Mouse (Mus musculus) neural tube, embryonic 12.5 days (tissue): ENCODE measurements around the gene Hhat. TPM values are rescaled to one million over a fixed set of nuclear protein-coding genes. Genes with fewer than 3 reads are reported as not detected.

Experiments used
- ATAC-seq: fragments of 200-750 bp; cut with Nextera tagmentation; 2 replicates; pipeline ENCODE4 v1.8.0; 2017; ENCODE audit warnings: low read depth, mild to moderate bottlenecking, moderate TSS enrichment, moderate library complexity; ENCODE audit not compliant: low FRiP score
- H3K27ac ChIP-seq: fragments of 300-500 bp; sonication (generic); 2 replicates; pipeline ENCODE4 v1.5.1; 2016
- H3K27me3 ChIP-seq: fragments of 300-500 bp; sonication (generic); replicated peaks from 2 replicates; pipeline ENCODE4 v1.6.1; 2016; ENCODE audit warnings: mild to moderate bottlenecking
- H3K36me3 ChIP-seq: fragments of 300-500 bp; sonication (generic); 2 replicates; pipeline ENCODE4 v1.6.1; 2016; ENCODE audit warnings: mild to moderate bottlenecking
- H3K4me1 ChIP-seq: fragments of 300-500 bp; sonication (generic); 2 replicates; pipeline ENCODE4 v1.6.1; 2016
- H3K4me2 ChIP-seq: fragments of 300-500 bp; sonication (generic); replicated peaks from 2 replicates; pipeline ENCODE4 v1.6.1; 2016; ENCODE audit warnings: mild to moderate bottlenecking
- H3K4me3 ChIP-seq: fragments of 300-500 bp; sonication (generic); 2 replicates; pipeline ENCODE4 v1.5.1; 2016
- H3K9ac ChIP-seq: fragments of 300-500 bp; sonication (generic); 2 replicates; pipeline ENCODE4 v1.6.1; 2016; ENCODE audit warnings: mild to moderate bottlenecking
- H3K9me3 ChIP-seq: fragments of 300-500 bp; sonication (generic); 2 replicates; pipeline ENCODE4 v1.6.1; 2016; ENCODE audit warnings: mild to moderate bottlenecking
- WGBS: fragments of 180-500 bp; shearing (Covaris S2); methylation state at CpG from one replicate; pipeline ENCODE4 v1.1.7; 2016; 5-methylcytosine and 5-hydroxymethylcytosine counted together
- polyA plus RNA-seq: library from polyadenylated mRNA; unstranded; fragments of >200 nt; fragmentation: Nextera tagmentation; extraction: Ambion mirVana; gene quantifications from 2 replicates; pipeline ENCODE4 v1.2.1, GENCODE M21; 2016

Hhat gene
- polyA plus RNA-seq, 1 experiment from 2014 or later = 7.2 TPM

GRCm38 (mm10) chr1:192481446-192481845 is 289.6 kb downstream of the Hhat start:
- Histone ChIP-seq H3K9me3 (no peaks in the 10 kb centered on the region), H3K27ac (no peak overlapping the region), H3K4me3 (no peak overlapping the region), H3K27me3 (no peaks in the 10 kb centered on the region), H3K9ac (no peak overlapping the region), H3K36me3 (no peaks in the 10 kb centered on the region), H3K4me1 (no peaks in the 10 kb centered on the region), H3K4me2 (no peak overlapping the region)
- ATAC-seq = no peak

- Histone ChIP-seq H3K9ac (no peak overlapping the region), H3K4me1 (no peaks in the 10 kb centered on the region), H3K9me3 (no peaks in the 10 kb centered on the region), H3K36me3 (no peaks in the 10 kb centered on the region), H3K4me3 (no peak overlapping the region), H3K27ac (no peak overlapping the region), H3K27me3 (no peaks in the 10 kb centered on the region), H3K4me2 (no peak overlapping the region)
- 83% methylated on average over 8 of the region's 8 CpGs for WGBS
- ATAC-seq = no peak
Measured at GRCm38 (mm10) chr1:192480072-192480784, 290.8 kb downstream of the Hhat start.

GRCm38 (mm10) chr1:192478176-192478575 is 292.8 kb downstream of the Hhat start:
- Histone ChIP-seq H3K27me3 (no peaks in the 10 kb centered on the region), H3K9ac (no peak overlapping the region), H3K9me3 (no peaks in the 10 kb centered on the region), H3K4me3 (no peak overlapping the region), H3K36me3 (no peaks in the 10 kb centered on the region), H3K4me1 (no peaks in the 10 kb centered on the region), H3K4me2 (no peak overlapping the region), H3K27ac (no peak overlapping the region)
- no peak for ATAC-seq
- WGBS = 90% methylated on average over 5 of the region's 5 CpGs

GRCm38 (mm10) chr1:192477556-192477955 is 293.5 kb downstream of the Hhat start:
- Histone ChIP-seq H3K4me1 (no peaks in the 10 kb centered on the region), H3K9ac (no peak overlapping the region), H3K27ac (no peak overlapping the region), H3K27me3 (no peaks in the 10 kb centered on the region), H3K36me3 (no peaks in the 10 kb centered on the region), H3K4me3 (no peak overlapping the region), H3K9me3 (no peaks in the 10 kb centered on the region), H3K4me2 (no peak overlapping the region)
- ATAC-seq = no peak
- 82% methylated on average over 6 of the region's 6 CpGs for WGBS

- Histone ChIP-seq H3K4me1 (no peaks in the 10 kb centered on the region), H3K4me2 (no peak overlapping the region), H3K9me3 (no peaks in the 10 kb centered on the region), H3K36me3 (no peaks in the 10 kb centered on the region), H3K9ac (no peak overlapping the region), H3K27me3 (no peaks in the 10 kb centered on the region), H3K27ac (no peak overlapping the region), H3K4me3 (no peak overlapping the region)
- 81% methylated on average over 7 of the region's 7 CpGs for WGBS
- no peak for ATAC-seq
Measured at GRCm38 (mm10) chr1:192476704-192477103, 294.3 kb downstream of the Hhat start.

GRCm38 (mm10) chr1:192473134-192473533 is 297.9 kb downstream of the Hhat start:
- H3K4me3 ChIP-seq = no peak overlapping the region
- no peaks in the 10 kb centered on the region for H3K36me3 ChIP-seq
- no peaks in the 10 kb centered on the region for H3K9me3 ChIP-seq
- 90% methylated on average over 6 of the region's 6 CpGs for WGBS
- H3K27ac ChIP-seq = no peak overlapping the region
- no peaks in the 10 kb centered on the region for H3K27me3 ChIP-seq
- H3K4me2 ChIP-seq = no peak overlapping the region
- H3K4me1 ChIP-seq = no peaks in the 10 kb centered on the region
- ATAC-seq = no peak
- H3K9ac ChIP-seq = no peak overlapping the region

GRCm38 (mm10) chr1:192472366-192472765 is 298.7 kb downstream of the Hhat start:
- Histone ChIP-seq H3K9ac (no peak overlapping the region), H3K27ac (no peak overlapping the region), H3K27me3 (no peaks in the 10 kb centered on the region), H3K9me3 (no peaks in the 10 kb centered on the region), H3K36me3 (no peaks in the 10 kb centered on the region), H3K4me3 (no peak overlapping the region), H3K4me1 (no peaks in the 10 kb centered on the region), H3K4me2 (no peak overlapping the region)
- WGBS = 59% methylated on average over 4 of the region's 4 CpGs
- ATAC-seq = no peak

GRCm38 (mm10) chr1:192463732-192464131 is 307.3 kb downstream of the Hhat start:
- Histone ChIP-seq H3K27ac (no peak overlapping the region), H3K4me1 (no peaks in the 10 kb centered on the region), H3K4me2 (no peak overlapping the region), H3K9ac (no peak overlapping the region), H3K4me3 (no peak overlapping the region), H3K36me3 (no peaks in the 10 kb centered on the region), H3K9me3 (no peaks in the 10 kb centered on the region), H3K27me3 (no peaks in the 10 kb centered on the region)
- no peak for ATAC-seq
- 77% methylated on average over 4 of the region's 4 CpGs for WGBS

- WGBS = 90% methylated on average over 6 of the region's 6 CpGs
- Histone ChIP-seq H3K4me2 (no peak overlapping the region), H3K4me3 (no peak overlapping the region), H3K4me1 (0 out of 2 replicates have a peak, but pooled peaks cover 7% of the 10 kb centered on the region), H3K27me3 (no peaks in the 10 kb centered on the region), H3K36me3 (no peaks in the 10 kb centered on the region), H3K27ac (no peak overlapping the region), H3K9ac (no peak overlapping the region), H3K9me3 (no peaks in the 10 kb centered on the region)
- ATAC-seq = no peak
Measured at GRCm38 (mm10) chr1:192457526-192458206, 313.4 kb downstream of the Hhat start.

- Histone ChIP-seq H3K36me3 (no peaks in the 10 kb centered on the region), H3K4me3 (no peak overlapping the region), H3K9me3 (no peaks in the 10 kb centered on the region), H3K4me2 (no peak overlapping the region), H3K9ac (no peak overlapping the region), H3K27ac (no peak overlapping the region), H3K4me1 (0 out of 2 replicates have a peak, but pooled peaks cover 7% of the 10 kb centered on the region), H3K27me3 (no peaks in the 10 kb centered on the region)
- no peak for ATAC-seq
- WGBS = 64% methylated on average over 3 of the region's 3 CpGs
Measured at GRCm38 (mm10) chr1:192457037-192457436, 314.0 kb downstream of the Hhat start.

- Histone ChIP-seq H3K4me3 (no peak overlapping the region), H3K9me3 (no peaks in the 10 kb centered on the region), H3K9ac (no peak overlapping the region), H3K4me1 (0 out of 2 replicates have a peak, but pooled peaks cover 7% of the 10 kb centered on the region), H3K4me2 (no peak overlapping the region), H3K27me3 (no peaks in the 10 kb centered on the region), H3K36me3 (no peaks in the 10 kb centered on the region), H3K27ac (no peak overlapping the region)
- no peak for ATAC-seq
- 50% methylated on average over 4 of the region's 4 CpGs for WGBS
Measured at GRCm38 (mm10) chr1:192454981-192455380, 316.0 kb downstream of the Hhat start.

GRCm38 (mm10) chr1:192454501-192454900 is 316.5 kb downstream of the Hhat start:
- 62% methylated on average over 1 of the region's 1 CpGs for WGBS
- no peak for ATAC-seq
- H3K27ac ChIP-seq = no peak overlapping the region

GRCm38 (mm10) chr1:192451722-192452121 is 319.3 kb downstream of the Hhat start:
- 72% methylated on average over 4 of the region's 4 CpGs for WGBS
- ATAC-seq = no peak
- Histone ChIP-seq H3K9ac (no peak overlapping the region), H3K4me1 (0 out of 2 replicates have a peak, but pooled peaks cover 7% of the 10 kb centered on the region), H3K9me3 (no peaks in the 10 kb centered on the region), H3K27me3 (no peaks in the 10 kb centered on the region), H3K36me3 (no peaks in the 10 kb centered on the region), H3K4me2 (no peak overlapping the region), H3K27ac (no peak overlapping the region), H3K4me3 (no peak overlapping the region)

More at GRCm38 (mm10) chr1:192454501-192454900, 316.5 kb downstream of the Hhat start:
- Histone ChIP-seq H3K36me3 (no peaks in the 10 kb centered on the region), H3K9ac (no peak overlapping the region), H3K4me3 (no peak overlapping the region), H3K4me2 (no peak overlapping the region), H3K9me3 (no peaks in the 10 kb centered on the region), H3K27me3 (no peaks in the 10 kb centered on the region), H3K4me1 (0 out of 2 replicates have a peak, but pooled peaks cover 7% of the 10 kb centered on the region)
